8 mouse cellular contexts compared by ENCODE assay signal in the genomic region with DNA sequence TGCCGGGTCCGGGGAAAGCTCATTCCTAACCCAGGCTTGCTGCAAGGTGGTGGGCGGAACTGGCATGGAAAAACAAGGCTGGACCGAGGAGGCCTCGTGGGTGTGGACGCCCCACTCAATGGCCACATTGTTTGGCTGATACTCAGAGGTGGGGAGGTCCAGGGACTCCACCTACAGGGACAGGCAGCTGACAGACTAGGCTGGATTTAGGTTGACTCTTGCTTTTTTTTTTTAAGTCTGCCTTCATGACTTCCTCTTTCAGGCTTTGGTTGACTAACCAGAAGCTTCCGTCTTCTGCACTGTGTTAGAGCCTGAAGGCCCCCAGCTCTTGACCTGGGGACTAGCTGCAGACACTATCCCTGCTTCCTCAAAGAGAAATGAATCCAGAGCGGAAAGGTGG. TPM values are rescaled to one million over a fixed set of nuclear protein-coding genes. Genes with fewer than 3 reads are reported as not detected.
DNase-seq lines count a peak whose midpoint lies in the region; ATAC-seq and TF ChIP-seq lines count a peak whose summit lies in the region.
"Had no signal": no experiment of that assay in that cellular context is flagged by ENCODE, and none has a peak within 500 bp of the region (broad histone marks: within the 10 kb centered on the region; RNA-seq: fewer than 3 reads in every experiment).

No protein-coding gene starts in this region.

- peaks cover 43% of the 10 kb centered on the region for H3K4me1 ChIP-seq in embryonic facial prominence, embryonic 10.5 days
- H3K4me1 ChIP-seq in liver, embryonic 15.5 days (replicated peaks), result peaks cover 58% of the 10 kb centered on the region
- 0 out of 2 replicates have a peak, but pooled peaks cover 4% of the 10 kb centered on the region for H3K4me1 ChIP-seq in stomach, postnatal 0 days (replicated peaks; ENCODE audit: control insufficient read depth, insufficient read depth)

- H3K4me3 ChIP-seq in embryonic facial prominence, embryonic 10.5 days, result no peak overlapping the region
- no peak overlapping the region for H3K4me3 ChIP-seq in liver, embryonic 15.5 days (replicated peaks)
- no peak overlapping the region for H3K4me3 ChIP-seq in stomach, postnatal 0 days (ENCODE audit: low read depth, low read length)

- peak; percentile 67 for DNase-seq in testis, postnatal 14 days (ENCODE audit: low spot score)
- no peak for DNase-seq in testis, postnatal 10 days (ENCODE audit: low spot score)
- no peak for DNase-seq in embryonic facial prominence, embryonic 10.5 days (ENCODE audit: low spot score)
- peak; percentile 62 for DNase-seq in stomach, postnatal 0 days (ENCODE audit: low spot score)
- no peak for DNase-seq in layer of hippocampus, adult 11-12 months (ENCODE audit: low spot score)
- no peak for DNase-seq in cerebellum, postnatal 25 days

- ATAC-seq in liver, embryonic 15.5 days (ENCODE audit: insufficient read depth), result peak; percentile 33; the same call in 1 of the 2 replicates
- 0 out of 2 replicates have a peak, but pooled peaks have one; percentile 39 for ATAC-seq in stomach, postnatal 0 days (ENCODE audit: low FRiP score, low TSS enrichment)

- TF ChIP-seq EP300 in stomach, postnatal 0 days (optimal IDR thresholded peaks at IDR 0.05), result no peak

- no peak for TF ChIP-seq CTCF in stomach, postnatal 0 days (IDR thresholded peaks at IDR 0.05; ENCODE audit: low read depth)

- H3K9ac ChIP-seq in liver, embryonic 15.5 days, result no peak overlapping the region
- no peak overlapping the region for H3K9ac ChIP-seq in stomach, postnatal 0 days (ENCODE audit: low read length)

- H3K4me2 ChIP-seq in liver, embryonic 15.5 days, result peak overlapping the region; percentile 18; the same call in 1 of the 2 replicates
- no peak overlapping the region for H3K4me2 ChIP-seq in stomach, postnatal 0 days (replicated peaks; ENCODE audit: low read depth)

- no peaks in the 10 kb centered on the region for H3K9me3 ChIP-seq in embryonic facial prominence, embryonic 10.5 days
- H3K9me3 ChIP-seq in liver, embryonic 15.5 days (replicated peaks), result no peaks in the 10 kb centered on the region
- no peaks in the 10 kb centered on the region for H3K9me3 ChIP-seq in stomach, postnatal 0 days (ENCODE audit: control insufficient read depth, low read length)

- no peaks in the 10 kb centered on the region for H3K27me3 ChIP-seq in embryonic facial prominence, embryonic 10.5 days (replicated peaks; ENCODE audit: low read depth, poor library complexity, severe bottlenecking)
- no peaks in the 10 kb centered on the region for H3K27me3 ChIP-seq in liver, embryonic 15.5 days
- H3K27me3 ChIP-seq in stomach, postnatal 0 days (ENCODE audit: control insufficient read depth, insufficient read depth, low read length), result no peaks in the 10 kb centered on the region

- no peaks in the 10 kb centered on the region for H3K36me3 ChIP-seq in embryonic facial prominence, embryonic 10.5 days (replicated peaks)
- H3K36me3 ChIP-seq in liver, embryonic 15.5 days (replicated peaks), result no peaks in the 10 kb centered on the region
- no peaks in the 10 kb centered on the region for H3K36me3 ChIP-seq in stomach, postnatal 0 days (ENCODE audit: control insufficient read depth, insufficient read depth, low read length)

- H3K27ac ChIP-seq in embryonic facial prominence, embryonic 10.5 days (replicated peaks), result 0 out of 2 replicates have a peak overlapping the region, but pooled peaks have one; percentile 51
- no peak overlapping the region for H3K27ac ChIP-seq in liver, embryonic 15.5 days (replicated peaks)
- no peak overlapping the region for H3K27ac ChIP-seq in stomach, postnatal 0 days (replicated peaks)

- WGBS in embryonic facial prominence, embryonic 10.5 days, result 47% methylated on average over 8 of the region's 8 CpGs
- 23% methylated on average over 8 of the region's 8 CpGs for WGBS in liver, embryonic 15.5 days (ENCODE audit: insufficient replicate concordance)
- WGBS in stomach, postnatal 0 days, result 54% methylated on average over 8 of the region's 8 CpGs

RNA-seq across cellular contexts. Expression of gene Stk10, which starts 32.0 kb away (rescaled TPM):
- polyA plus RNA-seq in embryonic facial prominence, embryonic 10.5 days (2016; fragmentation: Nextera tagmentation; extraction: Ambion mirVana), result 2.2 and 3.0 TPM in 2 replicates
- 4.3 TPM in 2 replicates for polyA plus RNA-seq in liver, embryonic 15.5 days (2015; fragmentation: Nextera tagmentation; extraction: Ambion mirVana)
- 1.1 and 1.6 TPM in 2 replicates for polyA plus RNA-seq in stomach, postnatal 0 days (2015; fragmentation: Nextera tagmentation; extraction: Ambion mirVana)

RNA-seq across cellular contexts. Expression of gene Efcab9, which starts 33.2 kb away (rescaled TPM):
- polyA plus RNA-seq in embryonic facial prominence, embryonic 10.5 days (2016; fragmentation: Nextera tagmentation; extraction: Ambion mirVana), result 0.39 TPM in 1 of 2 replicates, not detected in the other
- polyA plus RNA-seq in liver, embryonic 15.5 days (2015; fragmentation: Nextera tagmentation; extraction: Ambion mirVana), result 0.20 and 0.41 TPM in 2 replicates
- polyA plus RNA-seq in stomach, postnatal 0 days (2015; fragmentation: Nextera tagmentation; extraction: Ambion mirVana), result 0.16 and 0.52 TPM in 2 replicates
- polyA plus RNA-seq: midbrain, postnatal 0 days had no signal

Comparison
In these comparisons a context has a peak if more than half of its experiments do, and no peak if none do; other contexts are left out.
1. DNase-seq: peak in testis, postnatal 14 days (single experiment) and stomach, postnatal 0 days (single experiment); none in testis, postnatal 10 days (single experiment), embryonic facial prominence, embryonic 10.5 days (single experiment), layer of hippocampus, adult 11-12 months (single experiment) and cerebellum, postnatal 25 days (0 of 2).